Mouse (Mus musculus): Measurements from ENCODE around the gene Ywhah.

Ywhah gene

DNA sequence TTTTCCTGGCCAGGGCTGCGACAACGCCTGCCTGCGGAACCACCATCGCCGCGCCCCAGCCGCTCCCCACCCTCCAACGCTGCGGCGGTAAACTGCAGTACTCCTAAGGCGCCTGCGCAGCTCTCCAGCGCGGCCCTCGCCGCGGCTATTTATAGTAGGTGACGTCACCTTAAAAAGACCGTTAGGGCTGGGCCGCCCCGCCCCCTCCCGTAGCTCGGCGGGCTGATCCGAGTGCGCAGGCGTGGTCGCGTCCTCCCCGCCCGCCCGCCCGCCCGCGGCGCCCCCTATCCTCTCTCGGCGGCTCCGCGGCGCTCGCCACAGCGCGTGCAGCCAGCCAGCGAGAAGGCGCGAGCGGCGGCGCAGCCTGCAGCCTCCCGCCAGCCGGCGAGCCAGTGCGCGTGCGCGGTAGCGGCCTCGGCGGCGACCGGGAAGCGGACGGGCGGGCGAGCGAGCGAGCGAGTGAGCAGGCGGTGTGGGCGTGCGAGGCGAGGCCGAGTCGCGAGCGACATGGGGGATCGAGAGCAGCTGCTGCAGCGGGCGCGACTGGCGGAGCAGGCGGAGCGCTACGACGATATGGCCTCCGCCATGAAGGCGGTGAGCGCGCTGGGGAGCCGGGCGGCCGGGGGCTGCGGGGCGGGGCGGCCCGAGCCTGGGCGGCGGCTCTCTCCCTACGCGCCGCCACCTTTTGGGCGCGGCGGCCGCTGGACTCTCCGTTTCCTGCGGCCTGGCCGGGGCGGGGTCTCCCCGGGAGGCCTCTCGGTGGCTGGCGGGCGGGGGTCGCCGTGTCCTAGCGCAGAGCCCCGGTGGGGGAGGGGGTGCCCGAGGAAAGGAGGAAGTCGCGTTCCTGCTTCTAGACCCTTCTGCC, at the start of gene Ywhah:
Ywhah (plus strand) TSS at position 256 of the 865 bp plus-strand sequence.
- in situ Hi-C loops (cut with MboI; ENCODE audit: low sequenced_read_pairs), result no loop called here

DNA sequence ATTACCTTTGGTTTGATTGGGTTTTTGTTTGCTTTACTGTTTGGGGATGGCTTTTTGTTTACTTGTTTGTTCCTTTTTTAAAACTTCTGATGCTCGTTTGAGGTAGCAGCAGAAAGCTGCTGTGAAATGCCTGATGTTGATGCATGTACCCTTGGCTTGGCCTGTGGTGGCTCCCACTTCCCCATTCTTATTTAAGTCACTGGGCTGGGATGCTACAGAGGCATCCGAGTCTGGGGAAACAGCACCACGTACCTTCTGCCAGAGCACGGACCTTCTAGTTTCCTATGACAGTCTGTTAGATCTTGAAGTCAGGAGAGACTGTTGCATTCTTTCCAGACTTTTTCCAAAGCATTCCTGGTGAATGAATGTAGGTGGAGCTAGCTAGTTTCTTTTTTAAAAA, 42.1 kb upstream of the Ywhah start:
- in situ Hi-C loops (cut with MboI; ENCODE audit: low sequenced_read_pairs), result no loop called here

DNA sequence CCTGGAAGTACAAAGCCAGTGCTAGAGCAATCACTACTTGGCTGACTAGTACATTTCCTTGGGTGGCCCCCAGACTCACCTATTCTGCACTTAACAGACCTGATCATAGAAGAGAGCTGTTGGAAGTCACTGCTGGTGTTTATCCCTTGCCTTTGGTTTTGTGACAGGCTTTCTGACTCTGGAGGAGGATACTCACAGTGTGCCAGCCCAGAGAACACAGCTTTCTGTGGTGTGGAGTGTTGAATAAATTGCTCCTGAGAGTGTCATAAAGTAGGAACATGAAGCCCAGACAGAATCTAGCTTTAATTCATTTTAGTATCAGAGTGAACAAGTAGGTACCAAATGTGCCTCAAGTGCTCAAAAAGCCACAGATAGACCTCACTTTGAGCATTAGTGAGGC, 41.4 kb upstream of the Ywhah start:
- in situ Hi-C loops (cut with MboI; ENCODE audit: low sequenced_read_pairs), result no loop called here

DNA sequence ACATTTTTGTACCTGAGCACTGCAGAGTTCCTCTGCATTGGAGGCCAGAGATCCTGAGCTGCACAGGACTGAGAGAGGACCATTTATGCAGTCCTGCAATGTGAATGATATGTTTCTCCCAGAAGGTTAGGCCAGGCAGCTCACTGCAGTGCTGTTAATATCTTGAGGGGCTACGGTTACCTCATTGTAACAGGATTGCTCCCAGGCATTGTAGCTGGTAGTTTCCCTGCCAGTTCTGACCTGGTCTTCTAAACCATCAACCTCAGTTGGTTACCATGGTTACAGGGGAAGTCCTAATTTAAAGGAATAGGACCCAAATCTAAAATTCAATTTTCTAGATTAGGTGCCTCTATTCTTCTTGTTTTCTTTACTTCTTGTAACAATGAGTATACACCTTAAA, 33.2 kb upstream of the Ywhah start:
- in situ Hi-C loops (cut with MboI; ENCODE audit: low sequenced_read_pairs), result no loop called here

DNA sequence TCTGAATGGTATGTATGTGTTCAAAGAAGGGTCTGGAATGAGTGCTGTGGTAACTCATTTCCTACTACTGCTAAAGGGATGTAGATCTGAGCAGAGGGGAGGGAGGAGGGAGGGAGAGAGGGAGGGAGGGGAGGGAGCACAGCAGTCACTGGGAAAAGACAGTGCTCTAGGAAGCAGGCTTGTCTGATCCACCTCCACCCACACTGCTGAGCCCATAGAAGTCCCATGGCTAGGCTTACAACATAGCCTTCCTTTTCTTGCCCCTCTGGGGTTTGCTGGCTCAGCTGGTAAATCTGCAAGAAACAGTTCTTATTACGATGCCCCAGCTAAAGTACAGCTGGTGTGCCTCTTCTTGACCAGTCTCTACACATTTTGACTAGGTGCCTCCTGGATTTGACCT, 30.7 kb upstream of the Ywhah start:
- in situ Hi-C loops (cut with MboI; ENCODE audit: low sequenced_read_pairs), result no loop called here

DNA sequence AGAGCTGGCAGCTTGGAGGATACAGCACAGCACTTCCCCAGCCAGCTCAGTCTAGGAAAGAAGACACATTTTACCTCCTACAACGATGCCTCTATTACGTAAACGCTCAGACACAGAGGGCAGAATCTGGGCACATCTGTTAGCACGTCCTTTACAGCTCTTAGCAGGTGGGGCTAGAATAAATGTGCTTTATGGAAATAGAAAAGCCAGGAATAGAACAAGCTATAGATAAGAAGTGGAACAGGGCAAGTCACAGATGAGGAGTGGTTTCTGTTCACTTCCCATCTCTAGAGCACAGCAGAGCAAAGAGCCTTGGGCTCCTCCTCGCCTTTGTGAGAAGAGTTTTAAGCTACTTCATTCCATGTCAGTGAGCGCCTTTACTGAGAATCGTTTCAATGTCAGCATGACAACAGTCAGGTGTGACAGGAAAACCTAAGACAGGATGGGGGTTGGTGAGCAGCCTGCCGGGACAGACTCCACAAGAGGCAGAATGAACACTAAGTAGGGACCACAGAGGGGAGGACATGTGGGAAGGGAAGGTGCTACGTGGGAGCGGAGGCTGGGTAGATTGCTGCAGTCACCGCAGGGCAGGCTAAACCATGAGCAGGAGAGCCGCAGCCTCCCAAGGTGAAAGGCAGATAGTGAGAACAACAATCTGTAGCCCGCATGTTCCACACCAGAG, 28.5 kb upstream of the Ywhah start:
- in situ Hi-C loops (cut with MboI; ENCODE audit: low sequenced_read_pairs), result no loop called here

DNA sequence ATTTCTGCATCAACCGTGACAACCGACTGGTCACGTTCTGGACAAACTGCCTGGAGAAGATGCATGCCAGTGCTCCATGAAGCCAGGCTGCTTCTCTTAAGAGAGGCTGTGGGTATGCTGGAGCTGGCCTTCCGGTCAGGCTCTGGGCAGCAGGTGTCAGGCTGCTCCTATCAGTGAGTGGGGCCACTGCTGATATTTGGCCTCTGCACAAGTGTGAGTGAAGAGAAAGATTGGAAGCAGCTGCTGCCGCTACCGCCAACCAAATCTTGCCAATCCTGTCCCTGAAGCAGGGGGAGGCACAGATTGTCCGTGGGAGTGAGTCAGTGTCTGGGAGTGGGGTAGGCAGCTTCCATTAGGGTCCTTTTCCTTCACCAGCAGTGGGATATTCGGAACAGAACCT, 27.5 kb upstream of the Ywhah start:
- in situ Hi-C loops (cut with MboI; ENCODE audit: low sequenced_read_pairs), result no loop called here

DNA sequence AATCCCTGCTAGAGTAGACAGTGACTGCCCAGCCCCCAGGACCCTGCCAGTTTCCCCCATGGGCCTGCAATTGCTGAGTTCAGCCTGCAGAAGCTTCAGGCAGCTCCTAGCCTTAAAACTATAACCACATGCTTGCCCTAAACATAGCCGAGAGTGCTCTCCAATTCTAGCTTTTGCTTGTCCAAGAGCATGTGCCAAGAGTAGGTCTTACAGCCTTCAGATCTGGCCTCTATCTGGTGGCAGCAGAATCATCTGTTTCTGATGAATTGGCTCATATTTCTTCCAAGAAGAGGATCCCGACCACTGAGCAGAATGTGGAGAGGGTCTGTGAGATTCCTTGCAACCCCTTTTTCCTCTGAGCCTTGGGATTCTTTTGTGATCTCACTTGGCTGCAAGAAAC, 24.1 kb upstream of the Ywhah start:
- in situ Hi-C loops (cut with MboI; ENCODE audit: low sequenced_read_pairs), result no loop called here

DNA sequence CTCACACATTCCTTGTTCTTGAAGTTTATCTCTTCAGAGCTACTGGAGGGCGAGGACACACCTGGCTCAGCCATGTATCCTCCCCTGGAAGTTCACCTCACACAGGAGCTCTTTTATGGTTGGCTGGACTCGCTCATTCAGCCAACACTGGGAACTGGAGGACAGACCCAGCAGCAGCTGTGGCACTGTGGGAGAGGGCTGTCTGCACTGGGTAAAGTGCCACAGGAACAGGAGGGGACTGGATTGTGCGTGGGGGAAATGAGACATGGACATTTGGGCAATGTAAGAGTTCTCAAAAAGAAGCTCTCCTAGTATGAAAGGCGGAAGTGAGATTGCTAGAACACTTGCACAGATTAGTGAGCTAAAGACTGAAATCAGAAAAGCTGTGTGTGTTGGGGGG, 22.9 kb upstream of the Ywhah start:
- in situ Hi-C loops (cut with MboI; ENCODE audit: low sequenced_read_pairs), result no loop called here

DNA sequence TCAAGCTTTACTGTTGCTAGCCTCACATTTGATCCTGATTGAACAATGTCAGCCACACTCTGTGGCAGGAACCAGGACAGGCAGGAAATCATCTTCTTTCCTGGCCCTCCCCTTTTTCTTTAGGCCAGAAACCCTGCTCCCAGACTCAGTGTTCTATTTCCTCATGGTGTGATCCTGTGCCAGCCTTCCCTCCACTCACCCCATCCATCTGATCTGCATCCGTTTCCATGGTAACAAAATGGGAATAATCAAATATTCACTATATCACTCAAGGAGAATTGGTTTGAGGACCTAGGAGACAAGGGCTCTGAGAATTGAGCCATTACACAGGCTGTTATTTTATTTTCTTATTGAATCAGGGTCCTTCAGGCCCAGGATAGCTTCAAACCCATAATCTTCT, 22.1 kb upstream of the Ywhah start:
- in situ Hi-C loops (cut with MboI; ENCODE audit: low sequenced_read_pairs), result no loop called here

DNA sequence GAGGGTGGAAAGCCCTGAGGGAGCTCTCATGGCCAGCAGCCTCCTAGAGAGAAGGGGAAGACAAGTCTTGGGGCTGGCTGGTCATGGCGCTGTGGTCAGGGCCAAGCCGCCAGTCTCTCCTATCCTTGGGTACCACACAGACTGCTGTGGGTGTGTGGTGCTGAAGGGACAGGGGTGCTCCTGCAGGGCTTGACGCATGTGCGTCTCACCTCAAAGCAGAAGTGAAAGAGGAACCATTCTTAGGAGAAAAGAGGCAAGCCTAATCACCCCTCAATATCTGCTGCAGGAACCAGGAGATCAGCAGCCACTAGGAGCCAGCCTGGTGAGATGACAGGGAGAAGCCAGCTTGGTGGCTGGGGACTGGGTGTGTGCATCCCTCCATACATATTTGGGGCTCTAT, 20.9 kb upstream of the Ywhah start:
- in situ Hi-C loops (cut with MboI; ENCODE audit: low sequenced_read_pairs), result no loop called here

DNA sequence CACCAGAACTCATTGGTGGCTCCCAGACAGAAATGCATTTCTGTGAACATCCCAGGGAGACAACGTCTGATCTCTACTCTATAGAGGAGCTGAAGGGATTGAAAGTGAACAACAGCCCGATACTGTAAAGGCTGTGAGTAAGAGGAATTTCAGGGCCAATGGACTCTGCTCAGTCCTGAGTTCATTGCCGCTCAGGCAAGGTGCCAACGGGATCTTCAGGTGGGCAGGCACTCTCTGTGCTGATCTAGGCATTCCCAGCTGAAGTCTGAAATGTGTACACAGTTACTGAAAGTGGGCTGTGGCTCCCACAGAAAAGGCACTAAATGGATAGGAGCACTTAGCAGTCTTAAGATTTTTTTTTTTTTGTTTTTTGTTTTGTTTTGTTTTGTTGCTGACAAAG, 19.8 kb upstream of the Ywhah start:
- in situ Hi-C loops (cut with MboI; ENCODE audit: low sequenced_read_pairs), result no loop called here

DNA sequence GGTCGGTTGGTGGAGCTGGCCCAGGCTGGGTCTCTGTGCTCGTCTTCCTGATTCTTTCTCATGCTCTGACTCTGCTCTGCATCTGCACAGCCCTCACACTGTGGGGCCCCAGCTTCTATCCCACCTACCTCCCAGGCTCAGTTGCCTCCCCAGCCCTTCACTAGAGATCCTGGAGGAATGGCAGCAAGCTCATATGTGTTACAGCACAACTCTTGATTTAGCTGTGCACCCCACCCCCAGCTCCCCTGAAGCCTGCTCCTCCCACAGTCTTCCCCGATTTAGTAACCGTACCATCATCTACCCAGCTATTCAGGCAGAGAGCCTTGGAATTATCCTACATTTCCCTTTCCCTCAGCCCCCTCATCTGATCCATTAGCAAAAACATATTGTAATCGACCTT, 17.5 kb upstream of the Ywhah start:
- in situ Hi-C loops (cut with MboI; ENCODE audit: low sequenced_read_pairs), result no loop called here

DNA sequence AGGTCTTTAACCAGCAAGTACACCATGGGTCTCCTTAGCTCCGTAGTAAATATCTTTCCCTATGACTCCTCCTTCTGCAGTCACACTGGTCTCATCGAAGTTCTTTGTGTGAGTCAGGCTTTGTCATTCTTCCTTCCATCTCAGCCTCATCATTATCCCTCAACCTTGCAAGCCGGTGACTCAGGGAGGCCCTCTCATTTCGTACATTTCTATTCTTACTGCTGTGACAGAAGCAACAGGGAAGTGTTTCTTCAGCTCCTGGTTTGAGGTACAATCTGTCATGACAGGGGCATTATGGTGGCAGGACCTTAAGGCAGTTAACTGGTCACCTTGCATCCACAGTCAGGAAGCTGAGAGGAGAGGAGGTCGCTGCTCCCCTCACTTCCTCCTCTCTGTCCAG, 15.8 kb upstream of the Ywhah start:
- in situ Hi-C loops (cut with MboI; ENCODE audit: low sequenced_read_pairs), result no loop called here

DNA sequence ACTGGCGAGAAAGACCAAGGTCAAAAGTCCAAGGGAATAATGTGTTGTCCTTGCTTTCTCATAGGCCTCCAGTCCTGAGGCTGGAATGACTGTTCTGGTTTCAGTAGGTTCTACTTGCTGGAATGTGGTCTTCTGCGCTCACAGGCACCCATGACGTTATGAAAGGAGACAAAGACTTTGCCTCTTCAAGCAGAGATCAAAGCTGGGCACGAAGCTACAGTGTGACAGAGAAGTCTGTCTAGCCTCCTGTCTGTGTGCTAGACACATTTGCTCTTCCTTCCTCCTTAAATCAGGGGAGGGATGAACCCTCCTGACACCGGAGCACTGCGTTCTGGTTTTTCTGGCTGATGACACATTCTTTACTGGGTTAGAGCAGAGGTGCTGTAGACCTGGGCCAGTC, 15.1 kb upstream of the Ywhah start:
- in situ Hi-C loops (cut with MboI; ENCODE audit: low sequenced_read_pairs), result no loop called here

DNA sequence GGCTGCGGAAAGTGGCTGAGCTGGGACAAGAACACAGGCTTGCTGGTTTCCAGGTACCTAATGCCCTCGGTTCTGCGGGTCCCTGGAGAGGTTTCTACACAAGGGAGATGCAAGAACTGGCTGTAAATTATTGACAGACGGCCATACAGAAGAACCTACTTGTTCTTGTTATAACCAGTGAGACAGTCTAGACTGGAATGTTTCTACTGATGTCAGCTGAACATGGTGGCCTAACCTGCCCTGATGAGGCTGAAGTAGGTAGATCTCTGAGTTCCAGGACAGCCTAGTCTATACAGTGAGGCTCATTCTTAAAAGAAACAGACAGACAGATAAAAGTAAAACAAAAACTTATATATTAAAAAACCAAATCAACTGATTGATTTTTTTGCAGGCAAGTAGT, 14.5 kb upstream of the Ywhah start:
- in situ Hi-C loops (cut with MboI; ENCODE audit: low sequenced_read_pairs), result no loop called here

DNA sequence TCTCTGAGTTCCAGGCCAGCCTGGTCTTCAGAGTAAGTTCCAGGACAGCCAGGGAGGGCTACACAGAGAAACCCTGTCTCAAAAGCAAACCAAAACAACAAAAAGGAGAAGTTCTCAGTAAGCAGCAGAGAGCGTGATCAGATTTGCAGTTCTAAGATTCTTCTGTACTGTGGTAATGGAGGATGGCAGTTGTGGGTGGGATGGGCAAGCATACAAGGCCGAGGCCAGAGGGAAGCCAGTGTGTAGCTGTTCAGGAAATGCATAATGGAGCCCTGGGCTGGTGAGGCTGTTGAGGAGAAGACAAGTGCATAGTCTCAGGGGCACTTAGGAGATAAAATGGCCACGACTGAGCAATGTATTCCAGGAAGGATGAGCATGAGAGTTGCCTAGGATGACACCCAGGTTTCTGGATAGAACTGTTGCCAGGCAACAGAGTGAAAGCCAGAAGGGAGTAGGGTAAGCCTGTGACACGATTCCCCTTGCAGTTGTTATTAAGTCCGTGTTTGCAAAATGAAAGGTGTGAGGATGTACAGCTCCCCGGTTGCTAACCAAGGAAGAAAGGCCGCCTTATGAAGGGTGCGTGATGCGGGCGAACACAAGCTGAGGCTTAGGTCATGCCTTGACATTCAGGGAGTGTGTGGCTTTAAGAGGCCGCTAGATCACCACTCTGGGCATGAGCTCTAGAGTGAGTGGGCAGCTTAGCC, 13.0 kb upstream of the Ywhah start:
- in situ Hi-C loops (cut with MboI; ENCODE audit: low sequenced_read_pairs), result no loop called here

DNA sequence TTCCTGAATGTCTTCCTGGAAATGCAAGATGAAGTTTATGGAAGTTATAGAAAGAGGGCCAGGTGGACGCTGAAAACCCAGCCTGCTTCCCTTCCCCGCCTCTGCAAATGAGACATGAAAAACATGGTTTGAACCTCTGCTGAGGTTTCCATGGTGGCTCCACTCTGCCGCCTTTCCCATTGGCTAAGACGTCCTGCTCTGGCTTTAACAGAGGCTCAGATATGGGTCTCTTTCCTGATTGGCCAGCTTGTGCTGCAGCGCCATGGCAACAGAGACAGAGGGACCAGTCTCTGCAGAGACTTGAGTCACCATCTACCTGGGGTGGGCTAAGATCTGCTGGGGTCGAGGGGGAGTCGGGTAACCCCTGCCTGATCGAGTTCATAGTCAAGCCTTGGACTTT, 11.9 kb upstream of the Ywhah start:
- in situ Hi-C loops (cut with MboI; ENCODE audit: low sequenced_read_pairs), result no loop called here

DNA sequence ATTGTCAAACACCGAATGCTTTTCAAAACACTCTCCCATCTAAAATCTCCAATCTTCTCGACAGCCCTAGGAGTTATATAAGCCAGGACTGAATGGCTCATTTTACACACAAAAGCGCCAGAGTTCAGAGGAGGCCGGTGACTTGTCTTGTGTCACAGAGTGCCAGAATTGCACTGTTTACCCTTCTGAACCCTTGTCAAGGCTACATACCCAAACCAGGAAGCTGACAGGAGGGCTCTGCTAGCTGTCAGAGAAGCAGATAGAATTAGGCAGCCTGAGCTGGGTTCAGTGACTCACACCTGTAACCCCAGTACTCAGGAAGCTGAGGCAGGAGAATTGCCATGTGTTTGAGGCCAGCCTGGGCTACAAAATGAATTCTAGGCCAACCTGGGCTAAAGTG, 11.2 kb upstream of the Ywhah start:
- in situ Hi-C loops (cut with MboI; ENCODE audit: low sequenced_read_pairs), result no loop called here

DNA sequence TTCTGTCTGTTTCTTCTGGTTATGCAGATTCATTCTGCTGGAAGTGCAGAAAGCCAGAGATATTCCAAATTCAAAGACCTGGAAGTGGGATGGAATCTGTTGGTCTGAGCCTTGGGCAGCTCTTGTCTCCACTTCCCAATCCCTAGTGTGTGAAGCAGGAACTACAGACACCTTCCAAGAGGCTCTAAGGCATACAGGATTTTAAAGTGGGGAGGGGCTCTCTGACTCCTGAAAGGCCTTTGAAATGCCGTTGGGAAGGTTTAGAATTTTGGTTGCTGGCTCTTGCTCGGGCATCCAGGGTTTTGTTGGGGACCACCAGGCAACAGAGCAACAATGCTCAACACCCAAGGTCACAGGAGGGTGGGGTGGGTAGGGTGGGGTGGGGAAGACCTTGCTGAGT, 9.3 kb upstream of the Ywhah start:
- in situ Hi-C loops (cut with MboI; ENCODE audit: low sequenced_read_pairs), result no loop called here

DNA sequence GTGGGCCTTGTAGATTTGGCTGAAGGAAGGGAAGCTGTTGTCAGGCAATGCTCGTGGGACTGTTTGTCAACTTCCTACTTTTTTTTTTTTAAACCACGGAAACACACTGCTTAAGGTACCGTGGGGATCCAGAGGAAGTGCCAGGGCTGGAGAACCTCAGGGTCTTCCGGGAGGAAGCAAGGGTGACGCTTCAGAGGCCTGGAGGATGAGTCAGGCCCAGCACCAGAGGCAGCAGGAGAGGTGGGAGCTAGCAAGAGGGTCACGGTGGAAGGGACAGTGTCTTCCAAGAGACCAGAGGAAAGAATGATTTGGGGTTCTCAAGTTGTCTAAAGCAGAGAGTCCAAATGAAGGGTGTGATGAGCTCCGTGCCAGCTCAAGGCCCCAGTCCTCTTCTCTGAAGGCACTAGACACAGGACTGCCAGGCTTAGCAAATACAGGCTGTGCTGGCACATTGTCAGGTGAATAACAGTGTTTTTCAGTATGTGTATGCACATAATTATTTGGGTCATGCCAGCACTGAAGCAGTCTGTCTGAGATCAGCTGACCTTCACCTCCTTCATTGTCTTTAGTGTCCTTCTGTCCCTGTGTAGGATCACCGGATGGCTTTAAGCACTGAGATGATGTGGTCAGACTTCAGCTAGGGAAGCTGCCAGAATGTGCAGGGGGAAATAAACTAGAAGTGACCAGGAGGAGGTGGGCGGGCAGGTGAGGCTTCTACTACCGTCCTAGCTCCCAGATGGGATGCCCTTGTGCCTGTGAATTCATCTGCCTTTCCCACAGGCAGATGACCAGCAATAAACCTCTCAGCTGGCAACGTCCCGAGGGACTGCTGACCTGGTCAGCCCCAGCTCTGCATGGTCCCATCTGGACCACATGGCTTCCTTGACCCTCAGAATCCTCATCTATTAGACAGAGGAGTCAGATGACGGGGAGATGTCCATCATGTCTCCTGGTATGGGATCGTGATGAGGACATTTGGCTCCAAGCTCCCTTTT, 8.5 kb upstream of the Ywhah start:
- in situ Hi-C loops (cut with MboI; ENCODE audit: low sequenced_read_pairs), result no loop called here
